Mouse (Mus musculus) cerebellum, adult 2 months (tissue): Measurements from ENCODE around the gene Cavin1. TPM values are rescaled to one million over a fixed set of nuclear protein-coding genes. Genes with fewer than 3 reads are reported as not detected.

ENCODE experiments used
- DNase-seq, 2 experiments: peaks; one replicate each; pipeline ENCODE4 v3.0.0; 2021
- H3K27ac ChIP-seq: fragments of 200-500 bp; 2 replicates; pipeline ENCODE4 v1.5.1; 2012; ENCODE audit warnings: low read length, control low read depth, inconsistent platforms; ENCODE audit not compliant: insufficient read depth
- H3K27me3 ChIP-seq: fragments of 200-500 bp; 2 replicates; pipeline ENCODE4 v1.6.1; 2012; ENCODE audit warnings: inconsistent platforms, mild to moderate bottlenecking, low read length, moderate library complexity; ENCODE audit not compliant: control insufficient read depth, insufficient read depth
- H3K4me1 ChIP-seq: fragments of 200-500 bp; 2 replicates; pipeline ENCODE4 v1.6.1; 2011; ENCODE audit warnings: low read length; ENCODE audit not compliant: control insufficient read depth, insufficient read depth
- H3K4me3 ChIP-seq: fragments of 200-500 bp; replicated peaks from 2 replicates; pipeline ENCODE3; 2011; ENCODE audit warnings: mild to moderate bottlenecking, low read depth, low read length, control low read depth; ENCODE audit not compliant: insufficient read depth
- CTCF ChIP-seq: fragments of 200-500 bp; IDR thresholded peaks from 2 replicates; pipeline ENCODE4 v1.5.1; 2011; ENCODE audit warnings: low read depth, mild to moderate bottlenecking, control low read depth, low read length, moderate library complexity, borderline replicate concordance; ENCODE audit not compliant: insufficient read depth
- POLR2A ChIP-seq: fragments of 200-500 bp; IDR thresholded peaks from 2 replicates; pipeline ENCODE4 v1.6.1; 2011; ENCODE audit warnings: low read length, control low read depth, borderline replicate concordance; ENCODE audit not compliant: insufficient read depth
- WGBS: fragments of 180-500 bp; shearing (Covaris S2); methylation state at CpG from one replicate; pipeline ENCODE4 v1.1.7; 2018; 5-methylcytosine and 5-hydroxymethylcytosine counted together
- polyA plus RNA-seq: library from polyadenylated mRNA; depleted of rRNA; stranded (reverse); fragments of >200 nt; gene quantifications from 2 replicates; pipeline ENCODE4 v1.2.3, GENCODE M21; 2012

Gene Cavin1
- polyA plus RNA-seq, 1 experiment = 15.6 TPM

DNA sequence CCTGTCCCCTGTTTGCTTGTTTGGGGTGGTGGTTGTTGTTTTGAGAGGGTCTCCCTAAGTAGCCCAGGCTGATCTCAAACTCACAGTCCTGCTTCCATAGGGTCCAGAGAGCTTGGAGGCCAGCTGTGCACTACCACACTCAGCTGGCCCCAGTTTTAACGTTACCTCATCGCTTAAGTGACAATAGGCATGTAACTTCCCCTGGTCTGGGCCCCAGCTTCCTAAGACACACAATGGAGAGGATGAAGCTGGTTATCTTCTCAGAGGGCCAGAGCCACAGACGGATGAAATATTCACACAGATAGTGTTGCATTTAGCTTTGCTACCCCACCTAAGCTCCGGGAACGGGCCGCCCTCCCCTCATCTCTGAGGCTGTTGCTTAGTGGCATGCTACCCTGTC is 4.9 kb downstream of the Cavin1 start:
- TF ChIP-seq POLR2A (no peak), CTCF (no peak)
- H3K4me3 ChIP-seq = no peak overlapping the region
- no peak for DNase-seq
- H3K27me3 ChIP-seq = no peaks in the 10 kb centered on the region; the same call in 1 of the 2 replicates
- no peaks in the 10 kb centered on the region; the same call in 1 of the 2 replicates for H3K4me1 ChIP-seq
- 78% methylated on average over 6 of the region's 6 CpGs for WGBS
- no peak overlapping the region for H3K27ac ChIP-seq

- no peaks in the 10 kb centered on the region; the same call in 1 of the 2 replicates for H3K4me1 ChIP-seq
- TF ChIP-seq CTCF = no peak
- no peak for TF ChIP-seq POLR2A
- H3K27me3 ChIP-seq = no peaks in the 10 kb centered on the region; the same call in 1 of the 2 replicates
- WGBS = 84% methylated on average over 6 of the region's 6 CpGs
- no peak for DNase-seq
- H3K4me3 ChIP-seq = no peak overlapping the region
- no peak overlapping the region for H3K27ac ChIP-seq
Observed at GRCm38 (mm10) chr11:100964901-100965542, 5.7 kb downstream of the Cavin1 start.

- Histone ChIP-seq H3K27ac (no peak overlapping the region), H3K4me3 (no peak overlapping the region), H3K4me1 (peaks cover 2% of the 10 kb centered on the region; the same call in 1 of the 2 replicates), H3K27me3 (no peaks in the 10 kb centered on the region; the same call in 1 of the 2 replicates)
- TF ChIP-seq POLR2A (no peak), CTCF (no peak)
- DNase-seq = no peak
- 84% methylated on average over 7 of the region's 7 CpGs for WGBS
Observed at GRCm38 (mm10) chr11:100964180-100964579, 6.5 kb downstream of the Cavin1 start.

DNA sequence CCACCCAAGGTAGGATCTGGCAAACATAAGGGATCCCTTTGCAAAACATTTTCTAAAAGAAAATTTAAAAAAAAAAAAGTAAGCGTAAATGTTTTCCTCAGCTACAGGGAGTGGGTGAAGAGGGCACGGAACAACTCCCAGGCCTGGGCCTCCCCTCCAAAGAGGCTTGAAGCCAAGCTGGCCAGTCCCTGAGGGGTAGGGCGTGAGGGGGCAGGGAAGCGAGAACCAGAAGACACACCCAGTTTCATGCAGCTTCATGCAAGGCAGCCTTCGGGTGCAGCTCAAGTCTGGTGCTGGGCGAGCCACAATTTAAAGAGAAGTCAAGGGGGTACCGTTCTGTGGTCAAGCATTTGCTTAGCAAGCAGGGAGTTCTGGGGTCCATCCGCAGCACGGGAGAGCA is 7.0 kb downstream of the Cavin1 start:
- 81% methylated on average over 9 of the region's 9 CpGs for WGBS
- DNase-seq = no peak
- no peak for TF ChIP-seq CTCF
- TF ChIP-seq POLR2A = no peak
- H3K27ac ChIP-seq = no peak overlapping the region
- no peaks in the 10 kb centered on the region for H3K27me3 ChIP-seq
- H3K4me1 ChIP-seq = peaks cover 7% of the 10 kb centered on the region; the same call in 1 of the 2 replicates
- no peak overlapping the region for H3K4me3 ChIP-seq

DNA sequence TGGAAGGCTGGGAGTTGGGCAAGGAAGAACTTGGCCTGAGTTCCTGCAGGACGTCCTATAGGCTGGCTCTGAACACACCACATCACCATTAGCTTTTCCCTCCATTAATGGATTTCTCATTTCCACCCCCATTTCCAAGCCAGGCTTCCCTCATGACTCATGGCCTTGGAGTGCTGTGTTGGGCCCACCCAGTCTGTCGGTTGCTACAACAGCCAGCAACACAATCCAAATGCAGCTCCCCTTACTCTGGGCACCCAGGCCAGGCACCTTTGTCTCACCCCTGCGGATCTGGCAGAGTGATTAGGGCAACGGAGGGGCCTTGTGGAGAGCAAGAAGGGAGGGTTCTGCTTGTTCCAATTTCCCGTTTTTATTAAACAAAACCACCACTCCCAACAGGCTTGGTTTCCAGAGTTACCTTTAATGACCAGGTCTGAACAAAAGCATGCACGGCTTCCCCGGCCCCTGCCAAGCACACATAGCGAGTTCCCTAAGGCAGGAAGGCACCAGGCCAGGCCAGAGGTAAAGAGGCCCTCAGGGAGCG is 8.2 kb downstream of the Cavin1 start:
- DNase-seq = no peak
- WGBS = 68% methylated on average over 9 of the region's 9 CpGs
- Histone ChIP-seq H3K27ac (no peak overlapping the region), H3K4me3 (no peak overlapping the region), H3K27me3 (no peaks in the 10 kb centered on the region), H3K4me1 (peaks cover 8% of the 10 kb centered on the region; the same call in 1 of the 2 replicates)
- no peak for TF ChIP-seq POLR2A
- no peak for TF ChIP-seq CTCF

DNA sequence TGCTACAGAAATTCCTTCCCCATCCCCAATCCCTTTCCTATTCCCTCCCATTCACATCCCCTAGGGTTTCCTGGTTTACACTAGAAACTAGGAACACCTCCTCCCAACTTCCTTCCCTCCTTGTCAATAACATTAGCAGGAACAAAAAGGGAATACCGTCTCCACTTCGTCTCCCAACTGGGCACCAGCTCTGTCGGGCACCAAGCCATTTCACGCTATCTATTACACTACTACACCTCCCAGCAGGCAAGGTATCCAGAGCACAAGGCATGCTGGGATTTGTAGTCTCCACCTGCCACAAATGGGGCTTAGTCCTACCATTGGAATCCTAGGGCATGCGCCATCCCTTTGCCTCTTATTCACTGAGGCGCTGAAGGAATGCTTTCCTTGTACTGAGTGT is 10.1 kb downstream of the Cavin1 start:
- TF ChIP-seq CTCF = no peak
- TF ChIP-seq POLR2A = no peak
- no peak overlapping the region for H3K27ac ChIP-seq
- no peaks in the 10 kb centered on the region for H3K27me3 ChIP-seq
- peaks cover 8% of the 10 kb centered on the region; the same call in 1 of the 2 replicates for H3K4me1 ChIP-seq
- DNase-seq = peak; percentile 54 to 72
- 14% methylated on average over 6 of the region's 6 CpGs for WGBS
- no peak overlapping the region for H3K4me3 ChIP-seq

DNA sequence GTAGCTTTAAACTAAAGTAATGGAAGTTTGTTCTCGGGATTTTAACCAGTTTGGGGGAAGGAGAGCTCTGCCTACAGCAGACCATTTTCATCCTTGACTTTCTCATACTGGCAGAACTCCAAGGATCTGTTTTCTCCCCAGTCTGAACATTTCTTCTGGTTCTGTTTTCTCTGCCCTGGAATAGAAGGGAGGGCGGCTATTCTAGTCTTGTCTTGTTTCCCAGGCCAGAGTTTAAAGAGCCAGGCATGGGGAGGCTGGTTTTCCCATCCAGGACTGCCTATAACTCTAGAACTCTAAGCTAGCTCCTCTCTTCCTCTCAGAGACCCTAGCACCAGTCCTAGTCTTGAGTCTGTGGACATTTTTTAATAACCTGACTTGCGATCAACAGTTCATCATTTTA is 10.9 kb downstream of the Cavin1 start:
- no peak overlapping the region for H3K4me3 ChIP-seq
- 33% methylated on average over 3 of the region's 3 CpGs for WGBS
- no peak for TF ChIP-seq POLR2A
- TF ChIP-seq CTCF = no peak
- H3K27me3 ChIP-seq = no peaks in the 10 kb centered on the region
- DNase-seq = no peak
- no peak overlapping the region for H3K27ac ChIP-seq
- peaks cover 8% of the 10 kb centered on the region; the same call in 1 of the 2 replicates for H3K4me1 ChIP-seq

DNA sequence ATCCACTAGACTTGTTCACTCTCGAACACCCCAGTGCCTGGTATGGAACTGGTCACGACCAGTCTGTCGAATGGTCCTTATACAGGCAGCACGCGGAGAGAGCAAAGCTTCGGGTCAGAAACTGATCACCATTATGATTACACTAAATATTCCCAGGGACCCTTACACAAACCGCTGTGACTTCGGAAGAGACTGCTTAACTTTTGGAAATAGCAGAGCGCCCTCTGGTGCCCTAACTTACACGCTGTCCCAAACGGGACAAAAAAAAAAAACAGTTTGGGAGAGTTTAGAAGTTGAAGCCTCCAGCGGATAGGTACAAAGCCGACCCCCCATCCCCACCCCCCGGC is 11.2 kb downstream of the Cavin1 start:
- Histone ChIP-seq H3K4me1 (peaks cover 8% of the 10 kb centered on the region; the same call in 1 of the 2 replicates), H3K27me3 (no peaks in the 10 kb centered on the region), H3K27ac (no peak overlapping the region), H3K4me3 (no peak overlapping the region)
- WGBS = 5% methylated on average over 14 of the region's 14 CpGs
- DNase-seq = peak; percentile 54 to 63
- TF ChIP-seq POLR2A = no peak
- TF ChIP-seq CTCF = peak; percentile 64; the same call in 1 of the 2 replicates
